Mouse (Mus musculus): ENCODE measurements around the gene Gps2. TPM values are rescaled to one million over a fixed set of nuclear protein-coding genes. Genes with fewer than 3 reads are reported as not detected.

Gene Gps2
- 40.4 and 42.3 TPM in 2 replicates for polyA plus RNA-seq (2015; fragmentation: Nextera tagmentation; extraction: Ambion mirVana)

- no peaks in the 10 kb centered on the region for H3K9me3 ChIP-seq (ENCODE audit: control insufficient read depth)
- H3K4me1 ChIP-seq (replicated peaks; ENCODE audit: control insufficient read depth, insufficient read depth, low read length) = no peaks in the 10 kb centered on the region
- H3K4me3 ChIP-seq (ENCODE audit: low read depth, low read length) = peak within 1 kb of the TSS; percentile 78
- peak within 1 kb of the TSS; percentile 78 for H3K27ac ChIP-seq (ENCODE audit: low read depth, low read length)
- peaks cover 80% of the 10 kb centered on the region for H3K36me3 ChIP-seq (ENCODE audit: control insufficient read depth, insufficient read depth)
- peak within 1 kb of the TSS; percentile 91 for H3K4me2 ChIP-seq (replicated peaks; ENCODE audit: low read depth)
- no peak for TF ChIP-seq CTCF (IDR thresholded peaks at IDR 0.05; ENCODE audit: low read depth)
- H3K9ac ChIP-seq (ENCODE audit: low read depth, low read length) = peak within 1 kb of the TSS; percentile 78
- no peaks in the 10 kb centered on the region for H3K27me3 ChIP-seq (replicated peaks; ENCODE audit: control insufficient read depth, insufficient read depth, low read length)
- 1% methylated on average over 61 of the region's 61 CpGs for WGBS
- peak; percentile 85 for ATAC-seq
Measured at GRCm38 (mm10) chr11:69913554-69914371, at the start of gene Gps2. Gene Gps2, plus strand, starts transcription at chr11:69913888.

- Histone ChIP-seq H3K4me1 (replicated peaks; ENCODE audit: control insufficient read depth, insufficient read depth, low read length) (no peaks in the 10 kb centered on the region), H3K9ac (ENCODE audit: low read depth, low read length) (no peak overlapping the region), H3K9me3 (ENCODE audit: control insufficient read depth) (no peaks in the 10 kb centered on the region), H3K36me3 (ENCODE audit: control insufficient read depth, insufficient read depth) (no peaks in the 10 kb centered on the region), H3K4me3 (ENCODE audit: low read depth, low read length) (no peak overlapping the region), H3K27ac (ENCODE audit: low read depth, low read length) (no peak overlapping the region), H3K27me3 (replicated peaks; ENCODE audit: control insufficient read depth, insufficient read depth, low read length) (no peaks in the 10 kb centered on the region), H3K4me2 (replicated peaks; ENCODE audit: low read depth) (no peak overlapping the region)
- WGBS = 53% methylated on average over 8 of the region's 8 CpGs
- ATAC-seq = no peak
- TF ChIP-seq CTCF (IDR thresholded peaks at IDR 0.05; ENCODE audit: low read depth) = no peak
Measured at GRCm38 (mm10) chr11:69864138-69864860, 49.4 kb upstream of the Gps2 start.

DNA sequence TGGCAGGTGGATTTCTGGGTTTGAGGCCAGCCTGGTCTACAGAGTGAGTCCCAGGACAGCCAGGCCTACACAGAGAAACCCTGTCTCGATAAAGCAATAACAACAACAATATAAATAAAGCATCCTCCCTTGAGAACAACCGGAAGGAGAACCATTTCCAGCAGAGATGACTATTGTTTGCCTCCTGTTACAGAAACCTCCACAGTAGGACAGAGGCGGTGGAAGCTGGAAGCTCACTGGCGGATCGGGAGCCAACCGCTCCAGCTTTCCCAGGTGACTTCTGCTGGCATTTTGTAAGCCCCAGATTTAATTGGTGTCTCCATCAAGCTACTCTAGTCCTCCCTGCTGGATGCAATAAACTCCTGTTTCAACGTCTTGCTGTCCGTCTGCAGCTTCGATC is 48.1 kb upstream of the Gps2 start:
- Histone ChIP-seq H3K9me3 (ENCODE audit: control insufficient read depth) (no peaks in the 10 kb centered on the region), H3K27ac (ENCODE audit: low read depth, low read length) (no peak overlapping the region), H3K9ac (ENCODE audit: low read depth, low read length) (no peak overlapping the region), H3K27me3 (replicated peaks; ENCODE audit: control insufficient read depth, insufficient read depth, low read length) (no peaks in the 10 kb centered on the region), H3K4me2 (replicated peaks; ENCODE audit: low read depth) (no peak overlapping the region), H3K36me3 (ENCODE audit: control insufficient read depth, insufficient read depth) (no peaks in the 10 kb centered on the region), H3K4me1 (replicated peaks; ENCODE audit: control insufficient read depth, insufficient read depth, low read length) (no peaks in the 10 kb centered on the region), H3K4me3 (ENCODE audit: low read depth, low read length) (no peak overlapping the region)
- WGBS = 82% methylated on average over 9 of the region's 9 CpGs
- no peak for TF ChIP-seq CTCF (IDR thresholded peaks at IDR 0.05; ENCODE audit: low read depth)
- no peak for ATAC-seq

DNA sequence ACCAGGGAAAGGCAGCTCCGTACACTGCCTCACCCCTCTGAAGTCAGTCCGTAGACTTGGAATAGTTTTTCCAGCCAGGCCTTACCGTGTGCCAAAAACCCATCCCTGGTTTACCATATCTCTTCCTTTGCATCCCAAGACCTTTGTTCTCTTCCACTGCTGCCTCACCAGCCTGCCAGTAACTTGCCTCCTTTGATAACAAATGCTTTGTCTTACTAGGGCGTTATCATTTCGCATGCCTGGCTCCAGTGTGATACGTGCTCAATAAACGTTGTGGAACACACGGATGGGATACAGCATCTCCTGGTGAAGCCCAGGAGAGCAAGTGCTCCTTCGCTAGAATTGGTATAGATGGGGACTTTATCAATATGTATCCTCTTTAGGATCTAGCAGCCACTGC is 46.4 kb upstream of the Gps2 start:
- Histone ChIP-seq H3K9ac (ENCODE audit: low read depth, low read length) (no peak overlapping the region), H3K27ac (ENCODE audit: low read depth, low read length) (no peak overlapping the region), H3K4me1 (replicated peaks; ENCODE audit: control insufficient read depth, insufficient read depth, low read length) (no peaks in the 10 kb centered on the region), H3K36me3 (ENCODE audit: control insufficient read depth, insufficient read depth) (no peaks in the 10 kb centered on the region), H3K4me2 (replicated peaks; ENCODE audit: low read depth) (no peak overlapping the region), H3K4me3 (ENCODE audit: low read depth, low read length) (no peak overlapping the region), H3K27me3 (replicated peaks; ENCODE audit: control insufficient read depth, insufficient read depth, low read length) (no peaks in the 10 kb centered on the region), H3K9me3 (ENCODE audit: control insufficient read depth) (no peaks in the 10 kb centered on the region)
- no peak for ATAC-seq
- TF ChIP-seq CTCF (IDR thresholded peaks at IDR 0.05; ENCODE audit: low read depth) = no peak
- WGBS = 47% methylated on average over 9 of the region's 9 CpGs

DNA sequence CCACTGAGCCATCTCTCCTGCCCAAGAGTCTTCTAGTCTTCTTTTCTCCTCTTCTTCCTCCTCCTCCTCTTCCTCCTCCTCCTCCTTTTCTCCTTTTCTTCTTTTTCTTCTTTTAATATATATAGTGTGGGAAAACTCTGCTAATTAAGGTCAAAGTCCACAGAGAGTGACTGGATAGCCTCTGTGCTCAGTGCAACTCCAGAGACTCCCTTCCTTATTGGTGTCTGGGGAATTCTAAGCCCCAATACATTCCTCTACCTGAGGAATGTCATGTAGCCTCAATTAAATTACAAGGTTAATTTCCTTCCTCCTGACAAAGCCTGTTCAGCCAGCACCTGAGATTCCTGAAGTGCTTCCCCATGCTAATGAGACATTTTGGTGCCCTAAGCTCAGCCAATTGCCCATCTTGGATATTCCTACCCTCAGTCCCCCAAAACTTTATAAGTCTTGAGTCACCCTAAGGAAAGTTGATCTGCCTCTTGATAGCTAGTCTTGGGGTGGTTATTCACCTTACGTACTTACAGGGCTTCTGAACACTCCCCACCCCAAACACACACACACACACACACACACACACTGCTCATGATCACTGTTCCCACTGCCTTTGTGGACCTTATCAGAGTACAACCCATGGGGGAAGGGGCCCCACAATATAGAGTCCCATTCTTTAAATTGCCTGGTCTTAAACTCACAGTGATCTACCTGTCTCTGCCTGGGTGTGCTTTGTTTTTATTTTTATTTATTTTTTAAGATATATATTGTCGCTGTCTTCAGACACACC is 43.2 kb upstream of the Gps2 start:
- no peak overlapping the region for H3K4me3 ChIP-seq (ENCODE audit: low read depth, low read length)
- no peaks in the 10 kb centered on the region for H3K4me1 ChIP-seq (replicated peaks; ENCODE audit: control insufficient read depth, insufficient read depth, low read length)
- H3K9me3 ChIP-seq (ENCODE audit: control insufficient read depth) = no peaks in the 10 kb centered on the region
- WGBS = 63% methylated on average over 2 of the region's 2 CpGs
- no peak overlapping the region for H3K9ac ChIP-seq (ENCODE audit: low read depth, low read length)
- no peaks in the 10 kb centered on the region for H3K36me3 ChIP-seq (ENCODE audit: control insufficient read depth, insufficient read depth)
- no peak overlapping the region for H3K4me2 ChIP-seq (replicated peaks; ENCODE audit: low read depth)
- peak; percentile 73 for ATAC-seq
- no peak overlapping the region for H3K27ac ChIP-seq (ENCODE audit: low read depth, low read length)
- H3K27me3 ChIP-seq (replicated peaks; ENCODE audit: control insufficient read depth, insufficient read depth, low read length) = no peaks in the 10 kb centered on the region
- TF ChIP-seq CTCF (IDR thresholded peaks at IDR 0.05; ENCODE audit: low read depth) = no peak

- H3K27me3 ChIP-seq (replicated peaks; ENCODE audit: control insufficient read depth, insufficient read depth, low read length) = no peaks in the 10 kb centered on the region
- ATAC-seq = no peak
- no peak for TF ChIP-seq CTCF (IDR thresholded peaks at IDR 0.05; ENCODE audit: low read depth)
- H3K27ac ChIP-seq (ENCODE audit: low read depth, low read length) = no peak overlapping the region
- H3K4me1 ChIP-seq (replicated peaks; ENCODE audit: control insufficient read depth, insufficient read depth, low read length) = no peaks in the 10 kb centered on the region
- no peak overlapping the region for H3K4me2 ChIP-seq (replicated peaks; ENCODE audit: low read depth)
- no peak overlapping the region for H3K9ac ChIP-seq (ENCODE audit: low read depth, low read length)
- no peak overlapping the region for H3K4me3 ChIP-seq (ENCODE audit: low read depth, low read length)
- 86% methylated on average over 7 of the region's 7 CpGs for WGBS
- no peaks in the 10 kb centered on the region for H3K36me3 ChIP-seq (ENCODE audit: control insufficient read depth, insufficient read depth)
- no peaks in the 10 kb centered on the region for H3K9me3 ChIP-seq (ENCODE audit: control insufficient read depth)
Measured at GRCm38 (mm10) chr11:69871822-69872221, 41.9 kb upstream of the Gps2 start.
